Mouse (Mus musculus) hindbrain, embryonic 14.5 days (tissue): ENCODE measurements around the gene Itga9. TPM values are rescaled to one million over a fixed set of nuclear protein-coding genes. Genes with fewer than 3 reads are reported as not detected.

Experiments
- ATAC-seq: fragments of 200-750 bp; cut with Nextera tagmentation; 2 replicates; pipeline ENCODE4 v1.8.0; 2017; ENCODE audit warnings: moderate number of reproducible peaks, mild to moderate bottlenecking, moderate TSS enrichment, moderate library complexity; ENCODE audit not compliant: low FRiP score
- DNase-seq: peaks from one replicate; pipeline ENCODE4 v3.0.0-alpha.2; 2015; ENCODE audit warnings: low spot score
- H3K27ac ChIP-seq: fragments of 300-500 bp; sonication (generic); 2 replicates; pipeline ENCODE4 v1.5.1; 2014; ENCODE audit warnings: mild to moderate bottlenecking, moderate library complexity
- H3K27me3 ChIP-seq: fragments of 300-500 bp; sonication (generic); 2 replicates; pipeline ENCODE4 v1.6.1; 2014; ENCODE audit warnings: mild to moderate bottlenecking, low read length, mixed read lengths; ENCODE audit not compliant: control insufficient read depth, insufficient read depth
- H3K36me3 ChIP-seq: fragments of 300-500 bp; sonication (generic); replicated peaks from 2 replicates; pipeline ENCODE4 v1.6.1; 2014; ENCODE audit not compliant: control insufficient read depth, insufficient read depth
- H3K4me1 ChIP-seq: fragments of 300-500 bp; sonication (generic); replicated peaks from 2 replicates; pipeline ENCODE4 v1.6.1; 2014; ENCODE audit warnings: antibody characterized with exemption, low read length, mixed read lengths; ENCODE audit not compliant: control insufficient read depth, insufficient read depth
- H3K4me2 ChIP-seq: fragments of 300-500 bp; sonication (generic); replicated peaks from 2 replicates; pipeline ENCODE4 v1.6.1; 2014; ENCODE audit warnings: mild to moderate bottlenecking, moderate library complexity
- H3K4me3 ChIP-seq: fragments of 300-500 bp; sonication (generic); replicated peaks from 2 replicates; pipeline ENCODE4 v1.5.1; 2014; ENCODE audit warnings: mild to moderate bottlenecking, low read length
- H3K9ac ChIP-seq: fragments of 300-500 bp; sonication (generic); 2 replicates; pipeline ENCODE4 v1.6.1; 2014
- H3K9me3 ChIP-seq: fragments of 300-500 bp; sonication (generic); 2 replicates; pipeline ENCODE4 v1.6.1; 2016; ENCODE audit warnings: low read length; ENCODE audit not compliant: control insufficient read depth
- WGBS: fragments of 180-500 bp; shearing (Covaris S2); extraction: QIAGEN DNeasy Blood & Tissue Kit; methylation state at CpG from one replicate; pipeline ENCODE4 v1.1.7; 2014; 5-methylcytosine and 5-hydroxymethylcytosine counted together
- polyA plus RNA-seq: library from polyadenylated mRNA; unstranded; fragments of >200 nt; fragmentation: Nextera tagmentation; extraction: Ambion mirVana; gene quantifications from 2 replicates; pipeline ENCODE4 v1.2.1, GENCODE M21; 2014

Itga9 gene
- polyA plus RNA-seq, 1 experiment from 2014 or later: 4.4 TPM

DNA sequence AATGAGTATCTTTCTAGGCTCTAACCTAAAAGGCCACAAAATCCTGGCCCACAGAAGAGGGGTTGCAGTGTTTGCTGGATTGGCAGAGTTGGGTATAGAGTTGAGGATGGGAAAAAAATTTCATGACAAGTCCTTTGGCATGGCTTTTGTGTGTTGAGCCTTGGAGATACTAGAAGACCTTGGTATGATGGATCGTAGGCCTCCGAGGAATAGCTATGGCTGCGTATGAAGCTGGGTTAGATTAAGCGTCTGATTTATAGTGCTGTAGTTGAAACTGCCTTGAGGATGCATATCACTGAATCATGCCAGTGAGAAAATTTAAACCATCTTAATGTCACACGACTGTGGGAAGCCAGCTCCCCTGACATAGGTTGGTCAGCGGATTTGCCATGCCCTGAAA, 114.6 kb downstream of the Itga9 start:
- Histone ChIP-seq H3K4me1 (no peaks in the 10 kb centered on the region), H3K9me3 (no peaks in the 10 kb centered on the region), H3K4me3 (no peak overlapping the region), H3K36me3 (no peaks in the 10 kb centered on the region), H3K4me2 (no peak overlapping the region), H3K27ac (no peak overlapping the region), H3K27me3 (no peaks in the 10 kb centered on the region), H3K9ac (no peak overlapping the region)
- 95% methylated on average over 6 of the region's 6 CpGs for WGBS
- DNase-seq (no peak), ATAC-seq (no peak)

DNA sequence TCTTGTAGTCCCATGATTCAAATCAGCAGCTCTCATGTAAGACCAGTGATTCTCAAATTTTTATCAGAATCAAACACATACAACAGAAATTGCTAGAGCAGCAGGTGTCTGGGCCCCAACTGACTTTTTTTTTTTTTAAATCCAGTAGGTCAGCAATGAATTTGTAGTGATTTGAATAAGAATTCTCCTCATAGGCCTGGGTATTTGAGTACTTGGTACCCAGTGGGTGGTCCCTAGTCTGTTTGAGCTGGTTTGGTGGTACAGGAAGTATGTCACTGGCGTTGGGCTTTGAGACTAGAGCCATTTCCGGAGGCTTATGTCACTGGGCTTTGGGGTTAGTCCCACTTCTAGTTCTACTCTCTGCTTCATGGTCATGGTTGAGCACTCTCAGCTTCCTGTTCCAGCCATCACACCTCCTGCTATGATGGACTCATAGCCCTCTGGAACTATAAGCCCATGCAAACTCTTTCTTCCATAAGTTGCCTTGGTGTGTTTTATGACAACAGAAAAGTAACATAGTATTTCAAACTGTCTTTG, 116.4 kb downstream of the Itga9 start:
- Histone ChIP-seq H3K27me3 (no peaks in the 10 kb centered on the region), H3K9ac (no peak overlapping the region), H3K4me2 (no peak overlapping the region), H3K27ac (no peak overlapping the region), H3K4me3 (no peak overlapping the region), H3K9me3 (no peaks in the 10 kb centered on the region), H3K4me1 (no peaks in the 10 kb centered on the region), H3K36me3 (no peaks in the 10 kb centered on the region)
- ATAC-seq: no peak
- no peak for DNase-seq
- WGBS: 97% methylated on average over 2 of the region's 2 CpGs

DNA sequence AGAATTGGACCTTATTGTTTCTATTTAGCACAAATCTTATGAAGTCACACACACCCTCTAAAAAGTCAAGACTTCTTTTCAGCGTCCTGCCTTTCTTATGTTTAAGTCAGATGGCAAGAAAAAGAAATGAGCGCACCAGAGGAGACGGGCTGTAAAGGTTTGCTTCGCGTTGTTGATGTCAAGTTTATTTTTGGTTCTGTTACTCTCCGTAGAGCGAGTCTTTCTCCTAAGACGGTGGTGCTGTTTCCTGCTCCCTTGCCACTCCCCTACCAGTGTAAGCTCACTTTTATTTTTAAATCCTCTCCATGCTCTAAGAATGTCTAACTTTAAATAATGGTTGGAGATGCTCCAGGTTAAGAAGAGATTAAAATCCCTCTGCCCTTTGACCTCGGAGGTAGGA, 118.6 kb downstream of the Itga9 start:
- DNase-seq (no peak), ATAC-seq (no peak)
- H3K27me3 ChIP-seq: no peaks in the 10 kb centered on the region
- no peaks in the 10 kb centered on the region for H3K9me3 ChIP-seq
- H3K9ac ChIP-seq: no peak overlapping the region
- H3K27ac ChIP-seq: no peak overlapping the region
- H3K4me2 ChIP-seq: no peak overlapping the region
- no peaks in the 10 kb centered on the region for H3K4me1 ChIP-seq
- 84% methylated on average over 9 of the region's 9 CpGs for WGBS
- H3K36me3 ChIP-seq: no peaks in the 10 kb centered on the region
- H3K4me3 ChIP-seq: no peak overlapping the region

DNA sequence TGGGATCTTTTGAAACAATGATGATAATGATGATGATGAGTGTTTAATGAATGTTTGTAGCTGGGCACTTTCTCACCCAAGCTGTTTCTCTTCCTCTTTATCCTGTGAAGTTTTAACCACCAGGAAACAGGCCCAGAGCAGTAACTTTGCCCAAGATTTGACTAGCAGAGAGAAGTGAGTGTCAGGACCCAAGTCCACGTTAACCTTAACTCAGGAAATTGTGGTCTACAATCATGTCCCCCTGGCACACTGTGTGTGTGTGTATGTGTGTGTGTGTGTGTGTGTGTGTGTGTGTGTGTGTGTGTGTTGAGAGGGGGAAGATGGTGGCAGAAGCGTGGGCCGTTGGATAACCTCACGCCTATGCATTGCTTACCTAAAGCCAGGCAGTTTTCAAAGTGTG, 120.1 kb downstream of the Itga9 start:
- WGBS: 93% methylated on average over 4 of the region's 4 CpGs
- H3K4me3 ChIP-seq: no peak overlapping the region

DNA sequence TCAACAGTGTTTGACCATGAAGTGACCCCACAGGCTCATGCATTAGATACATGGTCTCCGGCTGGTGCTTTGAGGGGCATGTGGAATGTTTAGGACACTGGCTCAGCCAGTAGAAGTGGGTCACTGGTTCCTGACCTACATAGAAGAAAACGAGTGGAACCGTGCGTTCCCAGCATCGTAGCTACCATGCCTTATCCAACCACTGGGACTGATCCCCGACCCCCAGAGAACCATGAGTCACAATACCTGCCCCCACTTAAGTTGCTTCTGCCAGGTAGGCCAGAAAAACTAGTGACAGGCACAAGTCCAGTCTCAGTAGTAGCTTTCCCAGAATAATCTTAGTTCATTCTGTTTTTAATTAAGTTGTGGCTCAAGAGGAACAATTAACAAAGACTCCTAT, 121.8 kb downstream of the Itga9 start:
- H3K4me2 ChIP-seq: no peak overlapping the region
- WGBS: 90% methylated on average over 6 of the region's 6 CpGs
- no peak overlapping the region for H3K4me3 ChIP-seq
- no peak for ATAC-seq
- no peaks in the 10 kb centered on the region for H3K36me3 ChIP-seq
- H3K9me3 ChIP-seq: no peaks in the 10 kb centered on the region
- DNase-seq: no peak
- H3K4me1 ChIP-seq: no peaks in the 10 kb centered on the region
- H3K27me3 ChIP-seq: no peaks in the 10 kb centered on the region
- no peak overlapping the region for H3K9ac ChIP-seq
- no peak overlapping the region for H3K27ac ChIP-seq

More for the DNA sequence above, 120.1 kb downstream of the Itga9 start:
- H3K9ac ChIP-seq: no peak overlapping the region
- H3K9me3 ChIP-seq: no peaks in the 10 kb centered on the region
- no peaks in the 10 kb centered on the region for H3K4me1 ChIP-seq
- ATAC-seq: no peak
- DNase-seq: no peak
- no peak overlapping the region for H3K4me2 ChIP-seq
- H3K36me3 ChIP-seq: no peaks in the 10 kb centered on the region
- H3K27ac ChIP-seq: no peak overlapping the region
- no peaks in the 10 kb centered on the region for H3K27me3 ChIP-seq

DNA sequence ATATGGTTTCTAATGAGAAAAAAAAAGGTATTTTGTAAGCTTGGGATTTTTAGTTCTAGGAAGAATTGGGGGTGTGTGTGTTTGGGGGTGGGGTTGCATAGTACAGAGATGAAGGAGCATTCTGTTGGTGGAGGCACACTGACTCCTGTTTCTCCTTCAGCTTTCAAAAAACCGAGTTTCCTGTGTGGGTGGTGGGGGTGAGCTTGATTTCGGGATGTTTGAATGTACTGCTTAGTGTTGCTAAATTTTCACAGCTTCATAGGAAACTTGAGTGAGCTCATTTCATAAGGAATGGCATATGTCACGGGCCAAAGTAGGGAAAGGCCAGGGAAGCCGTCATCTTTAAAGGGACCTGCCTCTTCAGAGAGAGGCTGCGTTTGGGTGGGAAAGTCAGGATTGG, 122.5 kb downstream of the Itga9 start:
- Histone ChIP-seq H3K4me3 (no peak overlapping the region), H3K27ac (no peak overlapping the region), H3K36me3 (no peaks in the 10 kb centered on the region), H3K4me2 (no peak overlapping the region), H3K9ac (no peak overlapping the region), H3K4me1 (no peaks in the 10 kb centered on the region), H3K9me3 (no peaks in the 10 kb centered on the region), H3K27me3 (no peaks in the 10 kb centered on the region)
- DNase-seq (no peak), ATAC-seq (no peak)
- WGBS: 86% methylated on average over 5 of the region's 5 CpGs

DNA sequence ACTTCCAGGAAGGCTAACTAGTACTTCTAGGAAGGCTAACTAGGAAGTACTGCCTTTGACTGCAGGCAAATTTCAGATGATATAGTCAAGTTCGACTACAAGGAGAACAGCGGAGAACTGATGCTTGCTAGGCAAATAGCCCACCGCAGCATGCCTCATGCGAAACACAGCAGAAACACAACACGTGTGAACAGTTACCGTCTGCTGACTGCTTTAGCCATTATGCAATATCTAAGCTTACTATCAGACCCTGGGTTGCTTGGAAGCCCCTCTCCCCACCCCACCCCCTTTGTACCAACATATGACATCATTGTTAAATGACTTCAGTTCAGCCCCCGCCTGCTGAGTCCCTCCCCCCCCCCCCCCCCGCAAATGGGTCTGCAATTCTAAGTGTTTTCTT, 123.7 kb downstream of the Itga9 start:
- no peaks in the 10 kb centered on the region for H3K36me3 ChIP-seq
- H3K27ac ChIP-seq: no peak overlapping the region
- H3K4me3 ChIP-seq: no peak overlapping the region
- DNase-seq (no peak), ATAC-seq (no peak)
- no peaks in the 10 kb centered on the region for H3K9me3 ChIP-seq
- no peak overlapping the region for H3K9ac ChIP-seq
- no peaks in the 10 kb centered on the region for H3K27me3 ChIP-seq
- 86% methylated on average over 8 of the region's 8 CpGs for WGBS
- no peak overlapping the region for H3K4me2 ChIP-seq
- no peaks in the 10 kb centered on the region for H3K4me1 ChIP-seq

DNA sequence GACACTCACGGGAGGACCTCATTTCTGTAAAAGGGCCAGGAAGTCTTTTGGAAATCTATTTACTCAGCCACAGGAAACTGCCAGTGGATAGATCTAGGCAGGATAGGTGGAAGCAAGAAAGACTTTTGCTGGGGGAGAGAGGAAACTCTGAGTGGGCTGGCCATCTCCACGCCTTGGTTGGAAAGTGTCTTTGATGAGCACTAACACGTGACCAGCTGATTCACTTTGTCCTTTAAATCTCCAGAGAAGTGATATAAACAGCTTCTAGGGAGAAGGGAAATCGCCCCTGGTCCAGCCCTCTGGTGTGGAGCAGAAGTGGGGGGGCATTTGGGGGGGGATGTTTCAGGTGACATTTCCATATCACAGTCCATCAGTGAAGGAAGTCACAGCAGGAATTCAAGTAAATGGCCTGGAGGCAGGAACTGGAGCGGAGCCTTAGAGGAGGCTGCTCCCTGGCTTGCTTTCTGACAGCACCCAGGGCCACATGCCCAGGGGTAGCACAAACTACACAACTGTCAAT, 124.4 kb downstream of the Itga9 start:
- no peaks in the 10 kb centered on the region for H3K36me3 ChIP-seq
- H3K4me1 ChIP-seq: no peaks in the 10 kb centered on the region
- ATAC-seq (no peak), DNase-seq (no peak)
- H3K9me3 ChIP-seq: no peaks in the 10 kb centered on the region
- WGBS: 57% methylated on average over 5 of the region's 5 CpGs
- H3K27me3 ChIP-seq: no peaks in the 10 kb centered on the region
- no peak overlapping the region for H3K9ac ChIP-seq
- no peak overlapping the region for H3K27ac ChIP-seq
- no peak overlapping the region for H3K4me3 ChIP-seq
- no peak overlapping the region for H3K4me2 ChIP-seq

DNA sequence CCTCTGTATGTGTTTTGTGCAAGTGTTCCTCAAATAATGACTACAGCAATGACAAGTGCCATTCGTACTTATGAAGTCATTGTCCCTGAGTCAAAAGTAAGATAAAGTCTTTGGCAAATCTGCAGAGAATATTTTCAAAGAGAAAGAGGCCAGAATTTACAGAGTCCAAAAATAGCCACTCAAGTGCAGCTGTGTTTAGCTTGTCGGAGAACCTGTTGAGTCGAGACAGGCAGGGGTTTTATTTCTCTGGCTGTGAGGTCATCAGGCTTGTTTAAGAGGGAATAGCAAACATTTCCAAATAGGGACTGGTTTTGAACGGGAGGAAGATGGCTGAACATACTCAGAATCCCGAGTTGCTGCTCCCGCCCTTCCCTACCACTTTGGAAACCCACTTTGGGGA, 125.2 kb downstream of the Itga9 start:
- no peak for DNase-seq
- 84% methylated on average over 6 of the region's 6 CpGs for WGBS

DNA sequence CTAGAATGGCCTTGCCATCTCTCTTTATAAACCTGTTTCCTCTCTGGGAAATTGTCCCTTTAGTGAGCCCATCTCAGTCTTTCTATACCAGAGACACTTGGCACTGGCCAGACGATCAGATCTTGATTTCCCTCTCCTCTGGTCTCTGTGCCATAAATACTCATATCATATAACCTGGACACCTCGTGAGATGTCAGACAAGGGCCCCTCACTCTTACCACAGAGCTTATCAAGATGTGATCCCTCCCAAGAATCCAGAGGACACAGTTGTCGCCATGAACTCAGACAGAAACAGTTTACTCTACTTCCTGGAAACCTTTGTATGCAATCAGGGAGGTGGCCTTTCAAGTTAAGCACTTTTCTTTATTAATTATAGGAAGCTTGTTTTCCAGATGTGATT, 127.1 kb downstream of the Itga9 start:
- DNase-seq (no peak), ATAC-seq (no peak)
- Histone ChIP-seq H3K36me3 (no peaks in the 10 kb centered on the region), H3K4me3 (no peak overlapping the region), H3K9ac (no peak overlapping the region), H3K27me3 (no peaks in the 10 kb centered on the region), H3K27ac (no peak overlapping the region), H3K4me1 (no peaks in the 10 kb centered on the region), H3K9me3 (no peaks in the 10 kb centered on the region), H3K4me2 (no peak overlapping the region)
- 86% methylated on average over 3 of the region's 3 CpGs for WGBS

More for the DNA sequence above, 125.2 kb downstream of the Itga9 start:
- ATAC-seq: no peak
- Histone ChIP-seq H3K4me3 (no peak overlapping the region), H3K36me3 (no peaks in the 10 kb centered on the region), H3K4me1 (no peaks in the 10 kb centered on the region), H3K9me3 (no peaks in the 10 kb centered on the region), H3K27me3 (no peaks in the 10 kb centered on the region), H3K9ac (no peak overlapping the region), H3K27ac (no peak overlapping the region), H3K4me2 (no peak overlapping the region)
